Mouse (Mus musculus): ENCODE measurements at regions not wholly inside any gene's neighbourhood (a gene's known extent, or its start where the extent isn't known, plus 50 kb on each side); places are given as distances from the start of the nearest gene placed in this dataset.

GRCm38 (mm10) chr3:143973582-143973981, 231.4 kb downstream of the Lmo4 start:
- DNase-seq (ENCODE audit: low spot score) (no peak), ATAC-seq (ENCODE audit: low FRiP score) (no peak)
- Histone ChIP-seq H3K4me3 (replicated peaks; ENCODE audit: low read length) (no peak overlapping the region), H3K9me3 (ENCODE audit: control insufficient read depth, low read length) (no peaks in the 10 kb centered on the region), H3K27me3 (ENCODE audit: control insufficient read depth, insufficient read depth, low read length) (no peaks in the 10 kb centered on the region), H3K36me3 (replicated peaks; ENCODE audit: control insufficient read depth, insufficient read depth) (no peaks in the 10 kb centered on the region), H3K4me1 (replicated peaks; ENCODE audit: control insufficient read depth, insufficient read depth, low read length) (no peaks in the 10 kb centered on the region), H3K27ac (no peak overlapping the region), H3K4me2 (replicated peaks) (no peak overlapping the region), H3K9ac (no peak overlapping the region)
- 79% methylated on average over 9 of the region's 9 CpGs for WGBS

GRCm38 (mm10) chr3:143972351-143972750, 232.7 kb downstream of the Lmo4 start:
- ATAC-seq (ENCODE audit: low FRiP score), result no peak
- no peak overlapping the region for H3K4me3 ChIP-seq (replicated peaks; ENCODE audit: low read length)

GRCm38 (mm10) chr3:143970771-143971170, 234.2 kb downstream of the Lmo4 start:
- DNase-seq (ENCODE audit: low spot score), result no peak
- Histone ChIP-seq H3K27ac (no peak overlapping the region), H3K36me3 (replicated peaks; ENCODE audit: control insufficient read depth, insufficient read depth) (no peaks in the 10 kb centered on the region), H3K4me2 (replicated peaks) (no peak overlapping the region), H3K9ac (no peak overlapping the region), H3K9me3 (ENCODE audit: control insufficient read depth, low read length) (no peaks in the 10 kb centered on the region), H3K27me3 (ENCODE audit: control insufficient read depth, insufficient read depth, low read length) (no peaks in the 10 kb centered on the region), H3K4me3 (replicated peaks; ENCODE audit: low read length) (no peak overlapping the region), H3K4me1 (replicated peaks; ENCODE audit: control insufficient read depth, insufficient read depth, low read length) (no peaks in the 10 kb centered on the region)
- no peak for ATAC-seq (ENCODE audit: low FRiP score)
- 81% methylated on average over 11 of the region's 11 CpGs for WGBS

More at GRCm38 (mm10) chr3:143972351-143972750, 232.7 kb downstream of the Lmo4 start:
- DNase-seq (ENCODE audit: low spot score), result no peak
- no peak overlapping the region for H3K9ac ChIP-seq
- H3K27me3 ChIP-seq (ENCODE audit: control insufficient read depth, insufficient read depth, low read length), result no peaks in the 10 kb centered on the region
- H3K4me1 ChIP-seq (replicated peaks; ENCODE audit: control insufficient read depth, insufficient read depth, low read length), result no peaks in the 10 kb centered on the region
- no peak overlapping the region for H3K4me2 ChIP-seq (replicated peaks)
- H3K36me3 ChIP-seq (replicated peaks; ENCODE audit: control insufficient read depth, insufficient read depth), result no peaks in the 10 kb centered on the region
- no peak overlapping the region for H3K27ac ChIP-seq
- H3K9me3 ChIP-seq (ENCODE audit: control insufficient read depth, low read length), result no peaks in the 10 kb centered on the region

GRCm38 (mm10) chr3:143955508-143955907, 249.5 kb downstream of the Lmo4 start:
- ATAC-seq (ENCODE audit: low FRiP score) (no peak), DNase-seq (ENCODE audit: low spot score) (no peak)
- Histone ChIP-seq H3K9me3 (ENCODE audit: control insufficient read depth, low read length) (no peaks in the 10 kb centered on the region), H3K4me1 (replicated peaks; ENCODE audit: control insufficient read depth, insufficient read depth, low read length) (no peaks in the 10 kb centered on the region), H3K9ac (no peak overlapping the region), H3K4me2 (replicated peaks) (no peak overlapping the region), H3K4me3 (replicated peaks; ENCODE audit: low read length) (no peak overlapping the region), H3K27ac (no peak overlapping the region), H3K27me3 (ENCODE audit: control insufficient read depth, insufficient read depth, low read length) (no peaks in the 10 kb centered on the region), H3K36me3 (replicated peaks; ENCODE audit: control insufficient read depth, insufficient read depth) (no peaks in the 10 kb centered on the region)
- 94% methylated on average over 7 of the region's 7 CpGs for WGBS

GRCm38 (mm10) chr3:143954822-143955221, 250.2 kb downstream of the Lmo4 start:
- Histone ChIP-seq H3K4me2 (replicated peaks) (no peak overlapping the region), H3K9ac (no peak overlapping the region), H3K27me3 (ENCODE audit: control insufficient read depth, insufficient read depth, low read length) (no peaks in the 10 kb centered on the region), H3K36me3 (replicated peaks; ENCODE audit: control insufficient read depth, insufficient read depth) (no peaks in the 10 kb centered on the region), H3K4me3 (replicated peaks; ENCODE audit: low read length) (no peak overlapping the region), H3K9me3 (ENCODE audit: control insufficient read depth, low read length) (no peaks in the 10 kb centered on the region), H3K4me1 (replicated peaks; ENCODE audit: control insufficient read depth, insufficient read depth, low read length) (no peaks in the 10 kb centered on the region), H3K27ac (no peak overlapping the region)
- WGBS, result 87% methylated on average over 7 of the region's 7 CpGs
- ATAC-seq (ENCODE audit: low FRiP score) (no peak), DNase-seq (ENCODE audit: low spot score) (no peak)

- WGBS, result 83% methylated on average over 8 of the region's 8 CpGs
- H3K9me3 ChIP-seq (ENCODE audit: control insufficient read depth, low read length), result no peaks in the 10 kb centered on the region
- H3K4me2 ChIP-seq (replicated peaks), result no peak overlapping the region
- no peaks in the 10 kb centered on the region for H3K36me3 ChIP-seq (replicated peaks; ENCODE audit: control insufficient read depth, insufficient read depth)
- H3K27me3 ChIP-seq (ENCODE audit: control insufficient read depth, insufficient read depth, low read length), result no peaks in the 10 kb centered on the region
- DNase-seq (ENCODE audit: low spot score) (no peak), ATAC-seq (ENCODE audit: low FRiP score) (no peak)
- no peak overlapping the region for H3K27ac ChIP-seq
- no peak overlapping the region for H3K9ac ChIP-seq
- no peak overlapping the region for H3K4me3 ChIP-seq (replicated peaks; ENCODE audit: low read length)
- 0 out of 2 replicates have a peak, but pooled peaks cover 4% of the 10 kb centered on the region for H3K4me1 ChIP-seq (replicated peaks; ENCODE audit: control insufficient read depth, insufficient read depth, low read length)
These were observed 252.7 kb downstream of the Lmo4 start for GRCm38 (mm10) chr3:143952289-143952688.

- H3K27me3 ChIP-seq (ENCODE audit: control insufficient read depth, insufficient read depth, low read length), result no peaks in the 10 kb centered on the region
- no peak overlapping the region for H3K4me3 ChIP-seq (replicated peaks; ENCODE audit: low read length)
- H3K9me3 ChIP-seq (ENCODE audit: control insufficient read depth, low read length), result no peaks in the 10 kb centered on the region
- no peak overlapping the region for H3K27ac ChIP-seq
- H3K9ac ChIP-seq, result no peak overlapping the region
- DNase-seq (ENCODE audit: low spot score), result peak; percentile 44
- H3K4me2 ChIP-seq (replicated peaks), result no peak overlapping the region
- 0 out of 2 replicates have a peak, but pooled peaks cover 7% of the 10 kb centered on the region for H3K4me1 ChIP-seq (replicated peaks; ENCODE audit: control insufficient read depth, insufficient read depth, low read length)
- peak; percentile 46; the same call in 1 of the 2 replicates for ATAC-seq (ENCODE audit: low FRiP score)
- WGBS, result 20% methylated on average over 8 of the region's 8 CpGs
- H3K36me3 ChIP-seq (replicated peaks; ENCODE audit: control insufficient read depth, insufficient read depth), result no peaks in the 10 kb centered on the region
These were observed 255.4 kb downstream of the Lmo4 start for GRCm38 (mm10) chr3:143949656-143950055.

- Histone ChIP-seq H3K9me3 (ENCODE audit: control insufficient read depth, low read length) (no peaks in the 10 kb centered on the region), H3K4me3 (replicated peaks; ENCODE audit: low read length) (no peak overlapping the region), H3K4me1 (replicated peaks; ENCODE audit: control insufficient read depth, insufficient read depth, low read length) (0 out of 2 replicates have a peak, but pooled peaks cover 7% of the 10 kb centered on the region), H3K27me3 (ENCODE audit: control insufficient read depth, insufficient read depth, low read length) (no peaks in the 10 kb centered on the region), H3K27ac (no peak overlapping the region), H3K4me2 (replicated peaks) (no peak overlapping the region), H3K36me3 (replicated peaks; ENCODE audit: control insufficient read depth, insufficient read depth) (no peaks in the 10 kb centered on the region), H3K9ac (no peak overlapping the region)
- ATAC-seq (ENCODE audit: low FRiP score), result no peak
- DNase-seq (ENCODE audit: low spot score), result no peak
- 54% methylated on average over 11 of the region's 11 CpGs for WGBS
These were observed 255.9 kb downstream of the Lmo4 start for GRCm38 (mm10) chr3:143949026-143949637.

GRCm38 (mm10) chr3:143947938-143948267, 257.1 kb downstream of the Lmo4 start:
- 0 out of 2 replicates have a peak, but pooled peaks cover 7% of the 10 kb centered on the region for H3K4me1 ChIP-seq (replicated peaks; ENCODE audit: control insufficient read depth, insufficient read depth, low read length)
- H3K4me3 ChIP-seq (replicated peaks; ENCODE audit: low read length), result no peak overlapping the region
- ATAC-seq (ENCODE audit: low FRiP score), result no peak
- no peak overlapping the region for H3K27ac ChIP-seq
- WGBS, result 67% methylated on average over 3 of the region's 3 CpGs
- H3K36me3 ChIP-seq (replicated peaks; ENCODE audit: control insufficient read depth, insufficient read depth), result no peaks in the 10 kb centered on the region
- H3K27me3 ChIP-seq (ENCODE audit: control insufficient read depth, insufficient read depth, low read length), result no peaks in the 10 kb centered on the region
- DNase-seq (ENCODE audit: low spot score), result no peak
- no peak overlapping the region for H3K4me2 ChIP-seq (replicated peaks)
- H3K9ac ChIP-seq, result no peak overlapping the region
- no peaks in the 10 kb centered on the region for H3K9me3 ChIP-seq (ENCODE audit: control insufficient read depth, low read length)
